Mouse (Mus musculus) A20 (cell line): ENCODE results near the gene Sgo1.
"Not testable (repeated sequence)": the region's sequence is repeated elsewhere in the genome, so short reads cannot be mapped to it uniquely, and the experiment has no call there.

Experiments
- DNase-seq: peaks from one replicate; pipeline ENCODE4 v3.0.0-alpha.2; 2011; ENCODE audit warnings: low read depth, low spot score

Sgo1 gene

DNA sequence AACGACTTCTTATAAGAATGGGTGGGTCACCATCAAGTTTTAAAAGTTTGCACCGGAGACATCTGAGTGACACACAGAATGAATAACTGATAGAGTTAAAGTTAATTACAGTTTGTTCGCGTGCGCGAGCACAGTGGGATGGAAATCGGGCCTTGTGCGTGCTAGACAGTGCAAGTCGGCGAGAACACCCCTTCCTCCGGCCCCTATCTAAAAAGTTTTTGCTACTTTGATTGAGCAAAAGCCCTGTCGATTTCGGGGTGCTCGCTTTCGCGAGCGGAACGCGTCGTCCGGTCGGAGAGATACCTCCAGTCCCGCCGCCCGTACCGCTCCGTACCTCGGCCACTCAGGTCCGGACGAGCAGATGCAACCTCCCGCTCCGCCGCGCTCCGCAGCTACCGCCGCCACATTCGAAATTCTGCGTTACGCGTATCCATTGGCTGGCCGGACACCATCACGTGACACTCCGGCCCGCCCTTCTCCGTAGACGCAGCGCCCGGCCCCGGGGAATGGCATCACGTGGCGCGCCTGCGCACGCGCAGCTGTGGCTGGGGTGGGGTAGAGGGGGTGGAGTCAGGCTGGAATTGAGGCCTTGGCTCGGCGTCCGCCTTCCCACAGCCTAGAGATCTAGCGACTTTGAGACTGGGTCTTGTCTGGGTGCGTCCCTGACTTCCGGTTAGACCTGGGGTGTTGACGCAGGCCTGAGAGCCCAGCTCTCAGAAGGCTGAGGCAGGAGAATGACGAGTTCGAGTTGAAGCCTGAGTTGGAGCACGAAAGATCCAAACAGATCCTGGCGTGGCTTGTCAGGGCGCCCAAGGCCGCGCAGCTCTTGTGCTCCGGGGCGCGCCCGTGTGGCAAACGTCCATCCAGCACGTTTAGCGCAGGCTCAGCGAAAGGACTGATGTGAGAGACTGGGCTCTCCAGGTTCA is at the start of gene Sgo1:
Gene Sgo1, minus strand, starts transcription at position 457 of the 926 bp plus-strand sequence.
- DNase-seq = peak; percentile 98

DNA sequence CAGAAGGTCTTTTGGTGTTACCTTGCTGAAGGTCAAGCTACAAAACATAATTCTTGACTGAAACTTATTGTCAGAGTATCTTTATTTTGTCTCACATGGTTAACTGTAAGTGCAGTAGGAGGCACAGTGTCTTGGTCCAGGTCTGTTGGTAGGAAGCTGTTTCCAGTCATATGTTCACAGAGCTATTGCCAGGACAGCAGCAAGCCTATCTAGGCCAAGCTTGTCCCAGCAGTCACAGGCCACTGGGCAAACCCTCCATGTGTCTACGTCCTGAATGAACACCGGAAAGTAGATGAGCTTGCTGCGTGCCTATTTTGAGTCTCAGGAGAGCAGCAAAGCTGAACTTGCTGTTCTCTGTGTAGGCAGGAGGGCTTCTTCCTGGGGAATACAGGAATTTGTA is 29.8 kb upstream of the Sgo1 start:
- DNase-seq = not testable (repeated sequence)

DNA sequence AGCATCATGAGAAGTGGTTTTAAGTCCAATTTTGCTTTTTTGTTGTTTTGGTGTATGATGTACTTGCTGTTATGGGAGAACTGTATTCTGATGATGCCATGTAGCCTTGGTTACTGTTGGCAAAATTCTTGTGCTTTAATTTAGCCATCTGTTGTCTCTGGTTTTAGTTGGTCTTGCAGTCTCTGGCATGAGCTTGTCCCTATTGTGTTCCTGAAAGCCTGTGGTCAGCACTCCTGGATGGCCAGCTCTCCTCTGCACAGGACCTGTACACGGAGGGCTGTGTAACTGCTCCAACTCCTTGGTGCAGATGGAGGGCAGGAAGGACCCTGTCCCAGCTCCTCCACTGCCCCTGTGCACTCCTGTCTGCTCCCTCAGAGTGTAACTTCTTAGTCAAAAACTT is 29.3 kb upstream of the Sgo1 start:
- no peak for DNase-seq

DNA sequence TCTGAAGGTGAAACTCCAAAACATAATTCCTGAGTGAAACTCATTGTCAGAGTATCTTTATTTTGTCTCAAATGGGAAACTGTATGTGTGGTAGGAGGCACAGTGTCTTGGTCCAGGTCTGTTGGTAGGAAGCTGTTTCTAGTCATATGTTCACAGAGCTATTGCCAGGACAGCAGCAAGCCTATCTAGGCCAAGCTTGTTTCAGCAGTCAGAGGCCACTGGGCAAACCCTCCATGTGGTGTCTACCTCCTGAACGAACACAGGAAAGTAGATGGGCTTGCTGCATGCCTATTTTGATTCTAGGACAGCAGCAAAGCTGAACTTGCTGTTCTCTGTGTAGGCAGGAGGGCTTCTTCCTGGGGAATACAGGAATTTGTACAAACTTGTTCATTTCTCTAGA is 26.0 kb upstream of the Sgo1 start:
- not testable (repeated sequence) for DNase-seq

DNA sequence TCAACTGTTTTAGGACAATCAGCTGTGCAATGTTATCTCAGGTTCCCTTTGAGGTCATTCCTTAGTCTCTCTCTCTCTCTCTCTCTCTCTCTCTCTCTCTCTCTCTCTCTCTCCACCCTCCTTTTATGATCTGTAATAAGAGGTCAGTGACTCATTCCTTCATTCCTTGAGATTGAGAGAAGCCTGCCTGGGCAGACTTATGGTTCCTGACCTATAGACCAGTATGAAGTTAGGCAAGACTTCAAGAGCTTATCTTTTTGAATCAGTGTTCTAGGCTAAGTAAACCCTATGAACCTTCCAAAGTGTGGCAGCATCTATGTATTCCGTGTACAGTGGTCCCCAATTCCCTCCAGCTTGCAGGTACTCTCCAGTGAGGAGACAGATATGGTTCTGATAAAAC is 25.3 kb upstream of the Sgo1 start:
- no peak for DNase-seq

DNA sequence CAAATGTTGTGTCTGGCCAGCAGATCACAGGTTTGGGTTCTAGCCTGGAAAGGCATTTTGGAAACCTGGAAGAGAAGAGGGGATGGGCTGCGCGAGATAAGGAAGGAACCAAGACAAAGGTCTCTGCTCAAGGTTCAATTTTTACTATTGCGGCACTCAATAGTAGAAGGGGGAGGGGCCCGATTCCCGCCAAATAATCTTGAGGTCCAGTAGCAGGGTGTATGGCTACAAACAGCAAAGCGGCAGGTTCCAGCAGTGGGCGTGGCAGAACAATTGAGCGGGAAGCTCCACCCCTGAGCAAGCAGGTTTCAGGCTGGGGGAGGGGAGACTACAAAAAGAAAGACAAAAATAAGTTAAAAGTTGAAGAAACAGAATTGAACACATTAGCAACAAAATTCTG is 8.4 kb upstream of the Sgo1 start:
- DNase-seq = not testable (repeated sequence)

DNA sequence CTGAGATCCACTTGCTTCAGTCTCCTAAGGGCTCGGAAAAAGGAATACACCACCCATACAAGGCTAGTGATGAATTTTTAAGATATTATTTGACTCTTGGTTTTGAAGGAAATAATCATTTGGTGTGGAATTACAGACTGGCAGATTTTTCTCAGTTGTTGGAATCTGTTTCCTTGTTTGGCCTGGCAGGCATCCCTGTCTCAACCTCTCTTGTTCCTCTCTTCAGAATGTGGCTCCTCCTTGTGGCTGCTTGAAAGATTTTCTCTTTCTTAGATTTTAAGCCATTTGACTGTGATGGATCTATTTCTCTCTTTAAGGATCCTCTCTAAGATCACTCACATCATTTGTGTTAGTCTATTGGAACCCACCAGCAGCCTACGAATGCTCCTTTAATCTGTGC is 4.9 kb upstream of the Sgo1 start:
- peak; percentile 48 for DNase-seq

DNA sequence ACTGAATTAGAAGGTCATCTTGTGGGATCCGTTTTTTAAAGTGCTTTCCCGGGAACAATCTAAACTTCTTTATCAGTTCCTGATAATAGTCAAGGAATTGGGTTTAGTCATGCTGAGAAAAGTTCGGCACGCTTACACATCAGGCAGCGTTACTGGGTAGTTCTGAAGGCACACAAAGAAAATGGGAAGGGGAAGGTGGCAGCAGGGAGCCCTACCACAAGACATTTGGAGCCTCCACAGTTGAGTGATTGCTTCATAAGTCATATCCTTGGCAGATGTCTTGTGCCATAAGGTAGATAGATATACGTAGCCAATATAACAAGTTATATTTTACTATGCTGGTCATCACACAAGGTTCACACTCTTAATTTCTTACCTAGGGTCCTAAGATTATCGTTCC is 813 bp upstream of the Sgo1 start:
- DNase-seq = no peak

DNA sequence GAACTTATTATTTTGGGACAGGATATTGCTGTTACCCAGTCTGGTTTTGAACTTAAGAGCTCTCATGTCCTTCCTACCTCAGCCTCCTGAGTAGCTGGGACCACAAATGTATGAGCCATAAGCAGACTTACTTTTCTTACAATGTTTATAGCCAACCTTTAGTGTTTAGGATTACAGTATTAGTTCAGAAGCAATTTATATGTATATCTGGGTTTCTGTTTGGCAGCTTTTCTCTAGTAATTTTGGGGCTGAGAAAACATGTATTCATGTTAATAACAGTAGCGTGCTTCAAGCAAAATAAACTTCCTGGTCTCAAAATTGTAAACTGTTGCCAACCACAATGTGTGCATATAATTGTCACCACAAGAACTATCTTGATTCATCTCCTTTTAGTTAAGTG is 812 bp downstream of the Sgo1 start:
- peak; percentile 61 for DNase-seq

DNA sequence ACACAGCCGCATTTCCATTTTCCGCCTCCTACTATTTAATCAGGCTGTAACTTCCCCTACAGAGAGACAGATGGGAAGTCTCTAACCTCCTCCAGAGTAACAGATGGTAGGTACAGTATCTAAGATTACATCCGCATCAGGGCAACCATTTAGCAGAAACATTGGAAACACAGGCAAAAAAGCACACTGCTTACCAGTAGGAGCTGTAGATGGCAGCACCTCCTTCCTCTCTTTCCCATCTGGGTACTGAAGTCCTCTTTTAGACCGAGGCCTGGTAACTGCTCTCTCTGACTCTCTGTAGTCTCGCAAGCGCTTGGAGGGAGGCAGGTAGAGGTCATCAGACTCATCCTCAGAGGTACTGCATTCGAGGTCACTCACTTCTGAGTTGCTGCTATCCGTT is 10.4 kb downstream of the Sgo1 start:
- DNase-seq = no peak

DNA sequence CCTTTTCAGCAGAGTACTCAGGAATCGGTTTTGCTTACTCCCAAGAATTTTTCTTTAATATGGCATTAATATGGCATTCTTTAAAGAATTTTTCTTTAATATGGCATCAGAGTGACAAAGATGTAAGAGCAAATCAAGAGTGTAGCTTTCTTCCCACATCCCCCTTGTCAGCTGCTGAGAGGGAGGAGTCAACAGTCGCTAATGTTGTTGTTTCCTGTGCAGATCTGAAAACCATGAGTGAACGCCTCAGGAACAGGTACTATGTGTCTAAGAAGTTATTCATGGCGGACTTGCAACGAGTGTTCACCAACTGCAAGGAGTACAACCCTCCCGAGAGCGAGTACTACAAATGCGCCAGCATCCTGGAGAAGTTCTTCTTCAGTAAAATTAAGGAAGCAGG is 18.7 kb downstream of the Sgo1 start:
- no peak for DNase-seq

DNA sequence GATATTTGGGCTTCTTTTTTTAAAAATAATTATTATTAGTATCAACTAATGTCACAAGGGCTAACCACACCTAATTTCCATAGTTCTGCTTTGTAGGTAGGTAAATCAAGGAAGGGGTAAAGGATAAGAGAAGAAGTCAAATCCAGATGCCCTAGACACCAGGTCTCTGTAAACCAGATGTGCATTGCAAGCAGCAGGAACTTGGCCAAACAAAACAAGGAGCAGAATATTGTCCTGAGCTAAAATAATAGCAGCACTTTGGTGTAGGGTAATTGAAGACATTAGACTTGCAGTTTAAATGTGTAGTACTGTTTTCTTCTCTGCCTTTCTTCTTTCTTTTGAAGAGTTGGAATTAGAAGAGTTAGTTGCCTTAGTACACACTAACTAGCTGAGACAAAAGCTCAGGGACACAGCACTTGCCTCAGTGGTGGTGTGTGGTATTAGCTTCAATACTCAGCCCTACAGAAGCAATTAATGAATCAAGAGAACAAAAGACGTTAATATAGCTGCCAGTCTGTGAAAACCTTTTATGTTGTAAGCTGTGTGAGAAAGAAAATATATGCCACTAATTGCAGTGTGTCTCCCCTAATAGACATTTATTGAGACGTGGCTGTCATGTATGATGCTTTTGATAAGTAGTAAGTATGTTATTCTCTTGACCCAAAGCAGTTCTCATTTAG is 24.3 kb downstream of the Sgo1 start:
- DNase-seq = no peak

DNA sequence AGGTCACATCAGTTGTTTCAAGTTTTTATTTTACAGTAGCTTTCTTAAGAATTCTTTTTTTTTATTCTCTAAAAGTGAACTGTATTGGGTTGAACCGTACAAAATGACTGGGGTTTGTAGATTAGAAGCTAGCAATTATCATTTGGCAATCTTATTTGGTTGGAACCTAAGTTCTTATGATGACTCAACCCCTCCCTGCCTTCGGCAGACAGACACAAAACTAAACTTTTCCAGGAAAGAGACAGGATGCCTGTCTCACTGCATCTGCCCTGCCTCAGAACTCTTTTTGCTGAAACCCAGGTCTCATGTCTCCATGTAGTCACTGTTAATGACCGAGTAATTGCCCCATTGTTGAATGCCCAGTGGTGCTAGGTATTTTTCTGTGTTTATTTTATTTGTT is 24.9 kb downstream of the Sgo1 start:
- no peak for DNase-seq

DNA sequence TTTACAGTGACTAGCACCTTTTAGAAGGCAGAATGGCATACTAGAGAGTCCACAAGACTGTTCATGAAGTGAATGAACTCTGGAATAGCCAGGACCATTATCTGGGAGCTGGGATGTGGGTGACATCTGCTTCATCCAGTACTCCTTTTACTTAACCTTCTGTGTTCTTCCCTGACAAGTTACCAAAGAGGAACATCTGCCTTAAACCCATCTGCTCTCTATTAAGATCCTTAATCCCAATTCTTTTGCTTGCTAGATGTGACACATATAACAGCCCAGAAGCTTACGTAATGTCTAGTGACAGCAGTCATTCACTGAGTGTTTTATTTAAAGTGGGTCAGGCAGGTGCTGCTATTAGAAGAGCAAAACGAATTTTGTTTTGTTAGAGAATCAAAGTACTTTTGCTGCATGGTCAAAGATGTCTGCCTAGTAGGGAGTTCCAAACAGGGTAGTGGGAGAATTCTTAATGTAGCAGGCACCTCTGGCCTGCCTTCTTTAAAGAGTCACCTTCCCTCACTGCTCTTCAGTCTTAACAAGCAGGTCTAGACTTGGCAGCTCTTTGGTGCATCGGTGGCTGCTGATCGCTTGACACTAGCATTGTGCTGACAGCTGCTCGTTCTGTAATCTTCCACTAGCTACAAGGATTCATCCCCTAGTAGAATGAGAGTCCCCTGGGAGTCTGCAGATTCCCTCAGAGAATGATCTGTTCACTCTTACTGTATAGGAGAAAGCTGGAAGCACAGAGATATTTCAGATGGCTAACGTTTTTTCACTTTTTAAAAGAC is 27.9 kb downstream of the Sgo1 start:
- no peak for DNase-seq

DNA sequence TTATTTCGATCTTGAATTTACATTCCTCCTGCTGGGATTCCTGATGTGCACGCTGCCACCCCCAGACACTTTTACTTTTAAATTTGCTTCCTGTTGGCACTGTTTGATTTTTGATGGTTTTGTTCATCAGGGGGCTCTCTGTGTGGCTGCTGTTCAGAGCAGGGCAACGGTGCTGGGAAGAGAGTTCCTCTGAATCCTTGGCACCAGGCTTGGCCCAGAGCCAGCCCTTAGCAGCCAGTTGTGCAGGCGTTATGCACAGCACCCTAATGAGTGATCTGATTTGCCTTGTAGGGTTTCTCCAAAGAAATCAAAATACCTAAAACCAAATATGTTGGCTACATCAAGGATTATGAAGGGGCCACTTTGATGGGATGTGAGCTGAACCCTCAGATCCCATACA is 29.4 kb downstream of the Sgo1 start:
- DNase-seq = no peak

DNA sequence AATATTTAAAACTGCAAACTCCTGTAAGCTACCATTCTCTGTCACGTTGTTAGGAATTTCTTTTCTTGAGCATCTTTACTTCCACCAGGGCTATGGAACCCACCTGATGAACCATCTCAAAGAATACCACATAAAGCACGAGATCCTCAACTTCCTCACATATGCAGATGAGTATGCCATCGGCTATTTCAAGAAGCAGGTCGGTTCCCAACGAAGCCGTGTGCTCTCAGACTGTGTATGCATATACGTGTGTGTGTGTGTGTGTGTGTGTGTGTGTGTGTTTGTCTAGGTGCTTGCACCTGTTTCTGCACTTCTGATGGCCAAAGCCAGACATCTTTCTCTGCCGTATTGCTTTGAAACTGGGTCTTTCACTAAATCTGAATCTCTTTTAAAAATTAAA is 29.9 kb downstream of the Sgo1 start:
- no peak for DNase-seq

DNA sequence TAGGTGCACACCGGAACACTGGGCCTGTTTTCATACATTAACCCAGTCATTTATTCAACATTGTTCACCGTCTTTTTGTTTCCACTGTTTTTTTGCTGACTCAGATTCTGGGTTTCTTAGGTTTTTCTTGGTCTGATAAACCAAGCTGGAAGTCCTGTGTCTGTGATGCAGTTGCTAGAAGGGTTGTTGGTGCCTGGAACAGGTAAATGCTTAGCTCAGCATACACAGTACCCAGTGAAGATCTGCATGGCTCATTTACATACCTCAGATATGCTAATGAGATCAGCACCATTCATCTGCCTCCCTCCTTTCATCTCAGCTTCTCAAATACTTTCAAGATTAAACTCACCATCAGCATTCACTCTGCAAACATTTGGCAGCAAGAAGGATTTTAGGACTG is 30.5 kb downstream of the Sgo1 start:
- DNase-seq = no peak

DNA sequence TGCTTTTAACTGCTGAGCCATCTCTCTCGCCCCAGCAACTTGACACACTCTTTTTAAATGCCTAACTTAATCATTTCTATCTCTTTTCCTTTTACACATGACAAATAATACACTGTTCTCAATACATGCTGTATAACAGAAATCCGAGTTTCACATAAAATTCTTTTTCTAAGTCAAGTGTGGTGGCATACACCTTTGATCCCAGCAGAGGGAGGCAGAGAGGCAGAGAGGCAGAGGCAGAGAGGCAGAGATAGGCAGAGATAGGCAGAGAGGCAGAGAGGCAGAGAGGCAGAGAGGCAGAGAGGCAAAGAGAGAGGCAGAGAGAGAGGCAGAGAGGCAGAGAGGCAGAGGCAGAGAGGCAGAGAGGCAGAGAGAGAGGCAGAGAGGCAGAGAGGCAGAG is 31.7 kb downstream of the Sgo1 start:
- peak; percentile 45 for DNase-seq

DNA sequence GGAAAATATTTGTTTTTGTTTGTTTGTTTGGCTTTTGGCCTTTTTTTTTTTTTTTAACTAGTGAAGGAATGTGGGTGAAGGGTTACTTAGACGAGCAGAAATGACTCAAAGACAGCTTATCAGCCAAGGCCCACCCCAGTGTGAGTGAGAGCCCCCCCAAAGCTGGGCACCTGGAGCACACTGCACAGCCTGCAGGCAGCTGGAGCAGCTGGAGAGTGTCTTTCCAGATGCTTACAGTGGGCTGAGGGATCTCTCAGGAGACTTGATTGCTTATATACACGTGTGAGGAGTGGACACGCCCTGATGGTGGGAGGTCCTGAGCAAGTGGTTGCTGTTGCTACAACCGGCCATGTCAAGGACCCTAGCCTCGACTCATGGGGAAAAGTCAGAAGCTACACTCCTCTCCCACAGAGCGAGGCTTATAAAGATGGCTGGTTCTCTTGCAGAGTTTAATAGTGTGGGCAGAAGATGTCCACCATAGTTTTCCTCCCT is 32.7 kb downstream of the Sgo1 start:
- DNase-seq = no peak

DNA sequence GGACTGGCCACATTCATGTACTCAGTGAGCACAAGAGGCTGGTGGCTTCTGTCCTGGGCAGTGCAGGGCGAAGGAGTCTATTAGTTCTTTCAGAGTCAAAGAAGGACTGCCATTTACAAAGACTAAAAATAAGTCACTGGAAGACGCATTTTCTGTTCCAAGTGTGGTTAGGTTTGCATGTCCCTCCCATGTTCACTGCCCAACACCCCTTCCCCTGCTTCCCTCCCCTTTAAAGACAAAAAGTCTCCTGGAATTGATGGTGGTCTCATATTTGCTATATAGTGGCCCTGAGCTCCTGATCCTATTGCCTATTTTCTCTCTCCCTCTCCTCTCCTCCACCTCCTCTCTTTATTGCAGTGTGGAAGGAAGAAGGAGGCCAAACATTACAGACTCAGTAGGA is 33.2 kb downstream of the Sgo1 start:
- no peak for DNase-seq

DNA sequence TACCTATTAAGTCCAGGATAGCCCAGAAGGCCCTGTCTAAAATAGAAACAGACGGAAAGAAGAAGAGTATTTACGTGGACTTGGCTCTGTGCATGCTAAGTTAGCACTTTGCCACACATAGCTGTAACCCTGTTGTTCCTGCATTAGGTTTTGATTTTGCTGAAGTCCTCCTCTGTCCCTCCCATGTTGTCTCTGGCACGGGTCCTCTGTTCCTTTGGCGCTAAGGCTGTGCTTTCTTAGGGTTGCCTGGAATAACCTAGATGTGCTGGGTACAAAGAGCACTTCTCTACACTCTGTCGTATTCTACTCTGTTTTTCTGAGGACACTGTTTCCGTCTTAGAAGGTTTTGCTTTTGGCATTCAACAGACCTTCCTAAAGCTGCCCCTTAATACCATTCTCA is 34.1 kb downstream of the Sgo1 start:
- DNase-seq = no peak

DNA sequence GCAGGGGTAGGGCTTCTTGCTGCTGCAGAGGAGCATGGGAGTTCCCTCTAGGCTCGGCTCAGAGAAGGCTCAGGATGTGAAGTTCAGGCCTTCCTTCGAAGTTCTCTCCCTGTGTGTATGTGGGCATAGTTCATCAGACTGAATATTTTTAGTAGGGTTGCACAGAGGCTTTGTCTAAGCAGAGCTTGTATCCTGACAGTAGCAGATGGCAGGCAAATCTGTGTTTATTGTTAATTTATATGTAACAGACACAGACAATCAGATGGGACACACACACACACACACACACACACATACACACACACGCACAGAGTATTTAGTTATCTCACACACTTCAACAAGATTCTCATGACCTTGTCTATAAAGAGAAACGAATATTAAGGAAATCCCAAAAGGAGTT is 34.5 kb downstream of the Sgo1 start:
- DNase-seq = no peak
